9 mouse cellular contexts compared by ENCODE assay signal in genomic region chr3:87765631-87766283, GRCm38 (mm10). TPM values are rescaled to one million over a fixed set of nuclear protein-coding genes. Genes with fewer than 3 reads are reported as not detected.
DNase-seq lines count a peak whose midpoint lies in the region; ATAC-seq and TF ChIP-seq lines count a peak whose summit lies in the region.
"Had no signal": no experiment of that assay in that cellular context is flagged by ENCODE, and none has a peak within 500 bp of the region (broad histone marks: within the 10 kb centered on the region; RNA-seq: fewer than 3 reads in every experiment).

No protein-coding gene starts in this region.

- no peaks in the 10 kb centered on the region for H3K27me3 ChIP-seq in kidney, embryonic 16.5 days (ENCODE audit: insufficient read depth, low read length)
- H3K27me3 ChIP-seq in embryonic facial prominence, embryonic 11.5 days (ENCODE audit: control insufficient read depth, insufficient read depth, low read length) = no peaks in the 10 kb centered on the region; the same call in 1 of the 2 replicates
- H3K27me3 ChIP-seq in heart, postnatal 0 days (ENCODE audit: control insufficient read depth, insufficient read depth, low read length) = peaks cover 16% of the 10 kb centered on the region; the same call in 1 of the 2 replicates
- H3K27me3 ChIP-seq in limb, embryonic 15.5 days = 0 out of 2 replicates have a peak, but pooled peaks cover 4% of the 10 kb centered on the region

- no peak for TF ChIP-seq CTCF in heart, postnatal 0 days (IDR thresholded peaks at IDR 0.05; ENCODE audit: low read depth)

- H3K9me3 ChIP-seq in kidney, embryonic 16.5 days (ENCODE audit: low read length) = no peaks in the 10 kb centered on the region
- H3K9me3 ChIP-seq in embryonic facial prominence, embryonic 11.5 days (replicated peaks; ENCODE audit: control insufficient read depth, low read length) = no peaks in the 10 kb centered on the region
- H3K9me3 ChIP-seq in heart, postnatal 0 days (replicated peaks; ENCODE audit: control insufficient read depth, low read length) = no peaks in the 10 kb centered on the region
- no peaks in the 10 kb centered on the region for H3K9me3 ChIP-seq in limb, embryonic 15.5 days

- no peak for TF ChIP-seq EP300 in heart, postnatal 0 days (IDR thresholded peaks at IDR 0.05; ENCODE audit: low read depth)

- 68% methylated on average over 5 of the region's 5 CpGs for whole genome bisulfite sequencing in kidney, embryonic 16.5 days
- 72% methylated on average over 5 of the region's 5 CpGs for WGBS in embryonic facial prominence, embryonic 11.5 days
- 46% methylated on average over 5 of the region's 5 CpGs for WGBS in heart, postnatal 0 days
- 82% methylated on average over 5 of the region's 5 CpGs for WGBS in limb, embryonic 15.5 days

- DNase-seq in kidney, adult 9 months = no peak
- DNase-seq in embryonic facial prominence, embryonic 11.5 days (ENCODE audit: low spot score) = no peak
- no peak for DNase-seq in heart, postnatal 0 days (ENCODE audit: low spot score)
- DNase-seq in thymus, postnatal 14 days = no peak
- DNase-seq in left cerebral cortex, postnatal 10 days (ENCODE audit: extremely low spot score in 1 of 2, low spot score in 2 of 2) = no peak

- peaks cover 77% of the 10 kb centered on the region for H3K4me1 ChIP-seq in kidney, embryonic 16.5 days (ENCODE audit: insufficient read depth, low read length)
- H3K4me1 ChIP-seq in embryonic facial prominence, embryonic 11.5 days (ENCODE audit: control insufficient read depth, insufficient read depth, low read length) = peaks cover 15% of the 10 kb centered on the region
- H3K4me1 ChIP-seq in heart, postnatal 0 days (ENCODE audit: control insufficient read depth, insufficient read depth) = peaks cover 21% of the 10 kb centered on the region
- H3K4me1 ChIP-seq in limb, embryonic 15.5 days = peaks cover 72% of the 10 kb centered on the region

- peak overlapping the region; percentile 32; the same call in 1 of the 2 replicates for H3K9ac ChIP-seq in kidney, embryonic 16.5 days (replicated peaks; ENCODE audit: low read length)
- no peak overlapping the region for H3K9ac ChIP-seq in embryonic facial prominence, embryonic 11.5 days (replicated peaks; ENCODE audit: low read length)
- H3K9ac ChIP-seq in heart, postnatal 0 days (replicated peaks; ENCODE audit: low read depth, low read length) = no peak overlapping the region
- H3K9ac ChIP-seq in limb, embryonic 15.5 days = no peak overlapping the region

- H3K4me3 ChIP-seq in kidney, embryonic 16.5 days (ENCODE audit: low read length) = peak overlapping the region; percentile 23
- H3K4me3 ChIP-seq in embryonic facial prominence, embryonic 11.5 days (ENCODE audit: low read depth, low read length) = no peak overlapping the region
- no peak overlapping the region for H3K4me3 ChIP-seq in heart, postnatal 0 days (ENCODE audit: low read depth, low read length)
- H3K4me3 ChIP-seq in limb, embryonic 15.5 days = no peak overlapping the region

- intact Hi-C loops in left cerebral cortex, postnatal 10 days (cut with DNase I) = loop anchor here (5.0 kb wide), 1 partner anchor 72 kb away; no protein-coding TSS in a partner anchor

- H3K36me3 ChIP-seq in kidney, embryonic 16.5 days (ENCODE audit: insufficient read depth, low read length) = no peaks in the 10 kb centered on the region
- H3K36me3 ChIP-seq in embryonic facial prominence, embryonic 11.5 days (replicated peaks; ENCODE audit: control insufficient read depth, insufficient read depth, low read depth, low read length) = no peaks in the 10 kb centered on the region
- no peaks in the 10 kb centered on the region for H3K36me3 ChIP-seq in heart, postnatal 0 days (replicated peaks; ENCODE audit: control insufficient read depth, insufficient read depth, low read length)
- no peaks in the 10 kb centered on the region for H3K36me3 ChIP-seq in limb, embryonic 15.5 days

- ATAC-seq in kidney, embryonic 16.5 days (ENCODE audit: low FRiP score, low TSS enrichment) = no peak
- no peak for ATAC-seq in embryonic facial prominence, embryonic 11.5 days (replicated peaks; ENCODE audit: insufficient number of reproducible peaks, low FRiP score, low TSS enrichment, low read depth)
- no peak for ATAC-seq in heart, postnatal 0 days (ENCODE audit: insufficient read depth, low read depth)
- no peak for ATAC-seq in limb, embryonic 15.5 days (ENCODE audit: insufficient number of reproducible peaks, low FRiP score, low TSS enrichment, low read depth)
- ATAC-seq in megakaryocyte progenitor cell, adult 5-6 weeks (replicated peaks; ENCODE audit: poor library complexity) = no peak

- peak overlapping the region; percentile 97 for H3K27ac ChIP-seq in kidney, embryonic 16.5 days (ENCODE audit: low read length)
- peak overlapping the region; percentile 68 for H3K27ac ChIP-seq in embryonic facial prominence, embryonic 11.5 days (replicated peaks; ENCODE audit: low read depth, low read length)
- H3K27ac ChIP-seq in heart, postnatal 0 days (ENCODE audit: low read depth) = peak overlapping the region; percentile 87
- H3K27ac ChIP-seq in limb, embryonic 15.5 days = peak overlapping the region; percentile 90

- peak overlapping the region; percentile 72 for H3K4me2 ChIP-seq in kidney, embryonic 16.5 days (replicated peaks; ENCODE audit: low read depth, low read length)
- H3K4me2 ChIP-seq in embryonic facial prominence, embryonic 11.5 days (ENCODE audit: low read depth, low read length) = no peak overlapping the region
- H3K4me2 ChIP-seq in heart, postnatal 0 days (ENCODE audit: low read depth, low read length) = peak overlapping the region; percentile 57
- no peak overlapping the region for H3K4me2 ChIP-seq in limb, embryonic 15.5 days

RNA-seq across cellular contexts. Expression of gene Lrrc71, which starts 17.3 kb away (rescaled TPM):
- 0.87 and 0.89 TPM in 2 replicates for polyA plus RNA-seq in kidney, embryonic 16.5 days (2015; fragmentation: Nextera tagmentation; extraction: Ambion mirVana)
- 0.26 TPM in 1 of 2 replicates, not detected in the other for polyA plus RNA-seq in embryonic facial prominence, embryonic 11.5 days (2014; fragmentation: Nextera tagmentation; extraction: Ambion mirVana)
- 0.54 and 1.5 TPM in 2 replicates for total RNA-seq in heart, postnatal 0 days (2014; rRNA removed; ENCODE audit: low replicate concordance)
- 0.12 and 0.38 TPM in 2 replicates for polyA plus RNA-seq in heart, postnatal 0 days (2015; fragmentation: Nextera tagmentation; extraction: Ambion mirVana)
- 0.36 and 0.59 TPM in 2 replicates for polyA plus RNA-seq in limb, embryonic 15.5 days (2015; fragmentation: Nextera tagmentation; extraction: Ambion mirVana)
- not detected in 2 replicates for total RNA-seq in megakaryocyte progenitor cell, adult 5-6 weeks (2015)
- 0.03 TPM in 1 of 2 replicates, not detected in the other for total RNA-seq in megakaryocyte progenitor cell, adult 5-6 weeks (2017)
- under 1 TPM; 0.10 to 0.64 TPM for total RNA-seq in left cerebral cortex, postnatal 10 days (2021)

RNA-seq across cellular contexts. Expression of gene Ntrk1, which starts 29.2 kb away (rescaled TPM):
- polyA plus RNA-seq in kidney, embryonic 16.5 days (2015; fragmentation: Nextera tagmentation; extraction: Ambion mirVana) = 6.1 and 6.4 TPM in 2 replicates
- 7.4 and 8.1 TPM in 2 replicates for polyA plus RNA-seq in embryonic facial prominence, embryonic 11.5 days (2014; fragmentation: Nextera tagmentation; extraction: Ambion mirVana)
- total RNA-seq in heart, postnatal 0 days (2014; rRNA removed; ENCODE audit: low replicate concordance) = 0.11 and 0.62 TPM in 2 replicates
- 0.15 and 0.16 TPM in 2 replicates for polyA plus RNA-seq in heart, postnatal 0 days (2015; fragmentation: Nextera tagmentation; extraction: Ambion mirVana)
- 0.48 and 0.76 TPM in 2 replicates for polyA plus RNA-seq in limb, embryonic 15.5 days (2015; fragmentation: Nextera tagmentation; extraction: Ambion mirVana)
- not detected in 2 replicates for total RNA-seq in megakaryocyte progenitor cell, adult 5-6 weeks (2015)
- total RNA-seq in megakaryocyte progenitor cell, adult 5-6 weeks (2017) = not detected in 2 replicates
- under 1 TPM; 0.34 to 0.62 TPM for total RNA-seq in left cerebral cortex, postnatal 10 days (2021)
- total RNA-seq: hematopoietic stem cell, adult 5-6 weeks had no signal

RNA-seq across cellular contexts. Expression of gene Insrr, which starts 31.0 kb away (rescaled TPM):
- polyA plus RNA-seq in kidney, embryonic 16.5 days (2015; fragmentation: Nextera tagmentation; extraction: Ambion mirVana) = 2.7 and 2.8 TPM in 2 replicates
- polyA plus RNA-seq in embryonic facial prominence, embryonic 11.5 days (2014; fragmentation: Nextera tagmentation; extraction: Ambion mirVana) = 0.86 and 0.94 TPM in 2 replicates
- not detected in 2 replicates for total RNA-seq in heart, postnatal 0 days (2014; rRNA removed; ENCODE audit: low replicate concordance)
- polyA plus RNA-seq in heart, postnatal 0 days (2015; fragmentation: Nextera tagmentation; extraction: Ambion mirVana) = not detected in 2 replicates
- polyA plus RNA-seq in limb, embryonic 15.5 days (2015; fragmentation: Nextera tagmentation; extraction: Ambion mirVana) = 0.19 and 0.36 TPM in 2 replicates
- total RNA-seq in megakaryocyte progenitor cell, adult 5-6 weeks (2015) = 0.05 TPM in 1 of 2 replicates, not detected in the other
- total RNA-seq in megakaryocyte progenitor cell, adult 5-6 weeks (2017) = not detected in 2 replicates
- total RNA-seq in left cerebral cortex, postnatal 10 days (2021) = under 1 TPM; 0.30 to 0.39 TPM

RNA-seq across cellular contexts. Expression of gene Pear1, which starts 58.3 kb away (rescaled TPM):
- 60.2 and 62.9 TPM in 2 replicates for polyA plus RNA-seq in kidney, embryonic 16.5 days (2015; fragmentation: Nextera tagmentation; extraction: Ambion mirVana)
- 4.4 and 7.7 TPM in 2 replicates for polyA plus RNA-seq in embryonic facial prominence, embryonic 11.5 days (2014; fragmentation: Nextera tagmentation; extraction: Ambion mirVana)
- total RNA-seq in heart, postnatal 0 days (2014; rRNA removed; ENCODE audit: low replicate concordance) = 42.7 and 69.9 TPM in 2 replicates
- 10.3 and 10.8 TPM in 2 replicates for polyA plus RNA-seq in heart, postnatal 0 days (2015; fragmentation: Nextera tagmentation; extraction: Ambion mirVana)
- polyA plus RNA-seq in limb, embryonic 15.5 days (2015; fragmentation: Nextera tagmentation; extraction: Ambion mirVana) = 24.6 and 25.7 TPM in 2 replicates
- 3.4 and 4.3 TPM in 2 replicates for total RNA-seq in megakaryocyte progenitor cell, adult 5-6 weeks (2015)
- total RNA-seq in megakaryocyte progenitor cell, adult 5-6 weeks (2017) = 0.46 and 3.4 TPM in 2 replicates
- 1 to 10 TPM; 7.6 TPM for total RNA-seq in left cerebral cortex, postnatal 10 days (2021)

Comparison
In these comparisons a context has a peak if more than half of its experiments do, and no peak if none do; other contexts are left out.
1. H3K4me2 ChIP-seq: peak in kidney, embryonic 16.5 days (single experiment) and heart, postnatal 0 days (single experiment); none in embryonic facial prominence, embryonic 11.5 days (single experiment) and limb, embryonic 15.5 days (single experiment).
2. Peak in every context shown above with its lines, with median percentiles within 50 percentile points of each other: H3K27ac ChIP-seq.